Mouse (Mus musculus) limb, embryonic 15.5 days (tissue): Measurements from ENCODE around the gene Slc35g1. TPM values are rescaled to one million over a fixed set of nuclear protein-coding genes. Genes with fewer than 3 reads are reported as not detected.

Experiments used
- ATAC-seq: fragments of 200-750 bp; cut with Nextera tagmentation; 2 replicates; pipeline ENCODE4 v1.8.0; 2017; ENCODE audit warnings: low read depth, moderate TSS enrichment; ENCODE audit not compliant: insufficient number of reproducible peaks, low FRiP score, low TSS enrichment
- H3K27ac ChIP-seq: fragments of 300-500 bp; sonication (generic); 2 replicates; pipeline ENCODE4 v1.5.1; 2015; ENCODE audit warnings: moderate library complexity, mild to moderate bottlenecking, inconsistent platforms
- H3K27me3 ChIP-seq: fragments of 300-500 bp; sonication (generic); 2 replicates; pipeline ENCODE4 v1.6.1; 2015; ENCODE audit warnings: inconsistent platforms
- H3K36me3 ChIP-seq: fragments of 300-500 bp; sonication (generic); 2 replicates; pipeline ENCODE4 v1.6.1; 2015; ENCODE audit warnings: inconsistent platforms
- H3K4me1 ChIP-seq: fragments of 300-500 bp; sonication (generic); 2 replicates; pipeline ENCODE4 v1.6.1; 2015; ENCODE audit warnings: inconsistent platforms
- H3K4me2 ChIP-seq: fragments of 300-500 bp; sonication (generic); 2 replicates; pipeline ENCODE4 v1.6.1; 2015; ENCODE audit warnings: mild to moderate bottlenecking, inconsistent platforms
- H3K4me3 ChIP-seq: fragments of 300-500 bp; sonication (generic); 2 replicates; pipeline ENCODE4 v1.5.1; 2015; ENCODE audit warnings: mild to moderate bottlenecking, inconsistent platforms
- H3K9ac ChIP-seq: fragments of 300-500 bp; sonication (generic); 2 replicates; pipeline ENCODE4 v1.6.1; 2015; ENCODE audit warnings: inconsistent platforms
- H3K9me3 ChIP-seq: fragments of 300-500 bp; sonication (generic); 2 replicates; pipeline ENCODE4 v1.6.1; 2016; ENCODE audit warnings: inconsistent platforms
- WGBS: fragments of 180-500 bp; shearing (Covaris S2); methylation state at CpG from one replicate; pipeline ENCODE4 v1.1.7; 2015; 5-methylcytosine and 5-hydroxymethylcytosine counted together
- polyA plus RNA-seq: library from polyadenylated mRNA; unstranded; fragments of >200 nt; fragmentation: Nextera tagmentation; extraction: Ambion mirVana; gene quantifications from 2 replicates; pipeline ENCODE4 v1.2.1, GENCODE M21; 2015

Gene Slc35g1
- polyA plus RNA-seq = 2.3 and 3.0 TPM in 2 replicates

- H3K4me2 ChIP-seq = peak within 1 kb of the TSS; percentile 94
- H3K4me1 ChIP-seq = peaks cover 11% of the 10 kb centered on the region; the same call in 1 of the 2 replicates
- ATAC-seq = peak; percentile 75
- WGBS = under 1% methylated on average over 62 of the region's 90 CpGs
- peak within 1 kb of the TSS; percentile 57 for H3K9ac ChIP-seq
- H3K36me3 ChIP-seq = no peaks in the 10 kb centered on the region
- no peaks in the 10 kb centered on the region for H3K27me3 ChIP-seq
- H3K9me3 ChIP-seq = no peaks in the 10 kb centered on the region
- H3K27ac ChIP-seq = no peak within 1 kb of the TSS
- peak within 1 kb of the TSS; percentile 69 for H3K4me3 ChIP-seq
These were observed at the start of gene Slc35g1 for GRCm38 (mm10) chr19:38395701-38396632. Gene Slc35g1, plus strand, starts transcription at chr19:38395980.

GRCm38 (mm10) chr19:38348271-38349012 lies 47.3 kb upstream of the Slc35g1 start:
- no peaks in the 10 kb centered on the region for H3K36me3 ChIP-seq

GRCm38 (mm10) chr19:38349013-38349341 lies 46.8 kb upstream of the Slc35g1 start:
- H3K4me2 ChIP-seq = no peak overlapping the region
- no peaks in the 10 kb centered on the region for H3K36me3 ChIP-seq
- ATAC-seq = no peak
- H3K27me3 ChIP-seq = no peaks in the 10 kb centered on the region
- no peak overlapping the region for H3K9ac ChIP-seq
- 71% methylated on average over 5 of the region's 5 CpGs for WGBS
- no peaks in the 10 kb centered on the region for H3K9me3 ChIP-seq
- no peaks in the 10 kb centered on the region for H3K4me1 ChIP-seq
- H3K4me3 ChIP-seq = no peak overlapping the region
- no peak overlapping the region for H3K27ac ChIP-seq

More at GRCm38 (mm10) chr19:38348271-38349012, 47.3 kb upstream of the Slc35g1 start:
- no peaks in the 10 kb centered on the region for H3K9me3 ChIP-seq
- H3K4me2 ChIP-seq = no peak overlapping the region
- no peak overlapping the region for H3K4me3 ChIP-seq
- H3K4me1 ChIP-seq = no peaks in the 10 kb centered on the region
- 38% methylated on average over 13 of the region's 13 CpGs for WGBS
- H3K9ac ChIP-seq = no peak overlapping the region
- ATAC-seq = no peak
- H3K27ac ChIP-seq = no peak overlapping the region
- no peaks in the 10 kb centered on the region for H3K27me3 ChIP-seq

- Histone ChIP-seq H3K27me3 (no peaks in the 10 kb centered on the region), H3K36me3 (no peaks in the 10 kb centered on the region), H3K4me1 (no peaks in the 10 kb centered on the region), H3K9me3 (no peaks in the 10 kb centered on the region), H3K9ac (no peak overlapping the region), H3K4me2 (no peak overlapping the region), H3K27ac (no peak overlapping the region), H3K4me3 (no peak overlapping the region)
- ATAC-seq = no peak
- 88% methylated on average over 2 of the region's 2 CpGs for WGBS
These were observed 44.6 kb upstream of the Slc35g1 start for GRCm38 (mm10) chr19:38351202-38351601.

- Histone ChIP-seq H3K27ac (no peak overlapping the region), H3K4me2 (no peak overlapping the region), H3K27me3 (no peaks in the 10 kb centered on the region), H3K4me1 (peaks cover 4% of the 10 kb centered on the region; the same call in 1 of the 2 replicates), H3K36me3 (no peaks in the 10 kb centered on the region), H3K9ac (no peak overlapping the region), H3K9me3 (no peaks in the 10 kb centered on the region), H3K4me3 (no peak overlapping the region)
- WGBS = 89% methylated on average over 3 of the region's 3 CpGs
- no peak for ATAC-seq
These were observed 44.1 kb upstream of the Slc35g1 start for GRCm38 (mm10) chr19:38351728-38352127.

GRCm38 (mm10) chr19:38352495-38353130 lies 43.2 kb upstream of the Slc35g1 start:
- H3K27me3 ChIP-seq = no peaks in the 10 kb centered on the region
- WGBS = 38% methylated on average over 6 of the region's 6 CpGs

GRCm38 (mm10) chr19:38354279-38354678 lies 41.5 kb upstream of the Slc35g1 start:
- no peaks in the 10 kb centered on the region for H3K9me3 ChIP-seq
- H3K4me2 ChIP-seq = no peak overlapping the region
- H3K27ac ChIP-seq = no peak overlapping the region
- peaks cover 17% of the 10 kb centered on the region for H3K4me1 ChIP-seq
- no peak overlapping the region for H3K4me3 ChIP-seq
- no peak for ATAC-seq
- no peak overlapping the region for H3K9ac ChIP-seq
- H3K27me3 ChIP-seq = no peaks in the 10 kb centered on the region
- WGBS = 86% methylated on average over 1 of the region's 1 CpGs
- no peaks in the 10 kb centered on the region for H3K36me3 ChIP-seq

More at GRCm38 (mm10) chr19:38352495-38353130, 43.2 kb upstream of the Slc35g1 start:
- ATAC-seq = no peak
- H3K4me1 ChIP-seq = peaks cover 9% of the 10 kb centered on the region; the same call in 1 of the 2 replicates
- H3K4me2 ChIP-seq = no peak overlapping the region
- H3K36me3 ChIP-seq = no peaks in the 10 kb centered on the region
- no peak overlapping the region for H3K4me3 ChIP-seq
- H3K9ac ChIP-seq = no peak overlapping the region
- no peak overlapping the region for H3K27ac ChIP-seq
- H3K9me3 ChIP-seq = no peaks in the 10 kb centered on the region

GRCm38 (mm10) chr19:38354819-38355360 lies 40.9 kb upstream of the Slc35g1 start:
- WGBS = 60% methylated on average over 10 of the region's 10 CpGs
- no peak for ATAC-seq
- Histone ChIP-seq H3K27ac (no peak overlapping the region), H3K9me3 (no peaks in the 10 kb centered on the region), H3K27me3 (no peaks in the 10 kb centered on the region), H3K4me2 (no peak overlapping the region), H3K9ac (no peak overlapping the region), H3K4me1 (peaks cover 17% of the 10 kb centered on the region), H3K4me3 (no peak overlapping the region), H3K36me3 (no peaks in the 10 kb centered on the region)

GRCm38 (mm10) chr19:38356211-38356828 lies 39.5 kb upstream of the Slc35g1 start:
- H3K36me3 ChIP-seq = no peaks in the 10 kb centered on the region
- no peaks in the 10 kb centered on the region for H3K27me3 ChIP-seq
- no peaks in the 10 kb centered on the region for H3K9me3 ChIP-seq
- H3K4me1 ChIP-seq = peaks cover 17% of the 10 kb centered on the region
- no peak overlapping the region for H3K4me2 ChIP-seq
- H3K4me3 ChIP-seq = no peak overlapping the region
- peak overlapping the region; percentile 52; the same call in 1 of the 2 replicates for H3K27ac ChIP-seq
- 34% methylated on average over 8 of the region's 8 CpGs for WGBS
- ATAC-seq = 0 out of 2 replicates have a peak, but pooled peaks have one; percentile 62
- no peak overlapping the region for H3K9ac ChIP-seq

- H3K4me3 ChIP-seq = no peak overlapping the region
- no peaks in the 10 kb centered on the region for H3K36me3 ChIP-seq
- no peaks in the 10 kb centered on the region for H3K9me3 ChIP-seq
- H3K4me2 ChIP-seq = 0 out of 2 replicates have a peak overlapping the region, but pooled peaks have one; percentile 26
- peaks cover 17% of the 10 kb centered on the region for H3K4me1 ChIP-seq
- no peaks in the 10 kb centered on the region for H3K27me3 ChIP-seq
- H3K9ac ChIP-seq = no peak overlapping the region
- peak; percentile 79; the same call in 1 of the 2 replicates for ATAC-seq
- H3K27ac ChIP-seq = peak overlapping the region; percentile 64
- 27% methylated on average over 9 of the region's 9 CpGs for WGBS
These were observed 37.7 kb upstream of the Slc35g1 start for GRCm38 (mm10) chr19:38357956-38358623.
